Mouse (Mus musculus): Measurements from ENCODE around the gene 2010003K11Rik.

The 2010003K11Rik gene

GRCm38 (mm10) chr19:4496535-4497262 is 1.7 kb downstream of the 2010003K11Rik start:
- DNase-seq, result peak; percentile 69

DNA sequence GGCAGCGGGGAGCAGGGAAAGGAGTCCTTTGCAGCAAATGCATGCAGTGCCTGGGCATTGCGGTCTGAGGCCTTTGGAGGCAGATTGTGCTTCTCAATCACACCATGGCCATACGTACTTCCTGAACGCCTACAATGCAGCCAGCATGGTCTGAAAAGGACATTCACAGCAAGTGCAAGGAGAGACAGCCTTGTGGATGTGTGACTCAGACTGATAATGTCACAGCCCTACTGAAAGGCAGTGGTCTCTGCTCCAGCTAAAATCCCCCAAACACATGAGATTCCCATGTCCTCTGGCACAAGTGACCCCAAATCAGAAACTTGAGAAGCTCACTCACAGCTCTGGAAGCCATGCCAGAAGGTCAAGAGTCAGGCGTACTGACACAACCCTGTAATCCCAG is 2.6 kb downstream of the 2010003K11Rik start:
- DNase-seq, result no peak

- DNase-seq, result no peak
These were observed 3.7 kb downstream of the 2010003K11Rik start for GRCm38 (mm10) chr19:4494707-4495106.

DNA sequence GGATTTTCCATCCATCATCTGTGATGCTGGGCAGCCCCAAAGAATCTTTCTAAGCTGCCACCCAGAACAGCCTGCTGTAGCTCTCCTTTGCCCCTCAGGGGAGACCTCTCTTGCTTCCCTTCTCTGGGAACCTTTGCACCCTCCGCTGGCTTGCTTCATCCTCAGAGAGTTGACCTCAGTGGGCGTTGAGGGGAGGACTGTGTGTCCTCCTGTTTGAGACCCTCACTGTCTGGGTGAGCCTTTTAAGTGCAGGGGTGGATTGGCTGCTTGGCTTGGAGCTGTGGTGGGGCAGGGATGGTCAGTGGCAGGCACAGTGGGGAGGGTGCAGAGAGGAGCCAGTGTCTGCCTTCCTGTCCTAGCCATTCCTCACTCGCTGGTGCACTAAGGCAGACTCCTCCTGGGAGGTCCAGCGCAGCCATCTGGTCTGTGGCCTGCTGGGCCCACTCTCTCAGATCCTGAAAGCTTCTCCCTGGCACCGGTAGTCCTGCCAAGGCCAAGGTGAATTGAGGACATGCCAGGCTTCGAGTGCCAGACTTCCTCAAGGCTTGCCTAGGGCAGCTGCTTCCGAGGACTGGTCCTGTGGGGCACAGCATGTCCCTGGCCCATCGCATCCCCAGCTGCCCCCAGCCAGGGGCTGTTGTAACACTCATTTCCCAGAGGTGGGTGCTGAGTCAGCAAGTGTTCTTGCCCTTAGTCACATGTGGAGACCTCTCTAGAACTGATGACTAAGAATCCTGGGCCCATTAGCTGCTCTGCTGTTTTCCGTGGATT is 5.7 kb downstream of the 2010003K11Rik start:
- DNase-seq, result peak; percentile 98

GRCm38 (mm10) chr19:4491080-4491695 is 7.2 kb downstream of the 2010003K11Rik start:
- no peak for DNase-seq

GRCm38 (mm10) chr19:4487877-4488276 is 10.5 kb downstream of the 2010003K11Rik start:
- no peak for DNase-seq

- DNase-seq, result no peak
These were observed 13.4 kb downstream of the 2010003K11Rik start for GRCm38 (mm10) chr19:4485006-4485405.

DNA sequence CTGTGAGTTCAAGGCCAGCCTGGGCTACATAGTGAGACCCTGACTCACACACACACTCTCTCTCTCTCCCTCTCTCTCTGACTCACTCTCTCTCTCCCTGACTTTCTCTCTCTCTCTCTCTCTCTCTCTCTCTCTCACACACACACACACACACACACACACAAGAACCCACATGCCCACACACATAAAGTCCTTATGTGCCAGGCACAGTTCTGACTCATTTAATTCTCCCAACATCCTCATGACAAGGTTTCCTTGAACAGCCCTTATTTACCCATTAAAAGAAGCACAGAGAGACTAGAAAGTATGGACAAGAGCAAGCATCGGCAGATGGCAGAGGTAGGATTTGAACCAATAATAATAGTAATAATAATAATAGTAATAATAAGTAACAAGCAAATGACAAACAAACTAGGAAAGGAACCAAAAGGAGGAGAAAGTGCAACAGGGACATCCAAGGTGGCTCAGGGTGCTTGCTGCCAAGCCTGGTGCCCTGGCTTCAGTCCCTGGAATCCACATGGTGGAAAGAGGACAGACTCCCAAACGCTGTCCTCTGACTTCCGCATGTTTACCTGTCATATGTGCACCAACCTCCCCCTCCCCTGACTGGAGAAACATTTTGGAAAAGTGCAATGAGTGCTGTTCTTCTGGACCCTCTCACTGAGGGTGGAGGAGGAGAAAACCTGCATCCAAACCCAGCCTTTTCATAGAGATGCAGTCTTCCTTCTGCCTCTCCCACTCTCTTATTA is 16.1 kb downstream of the 2010003K11Rik start:
- DNase-seq, result peak; percentile 77

GRCm38 (mm10) chr19:4481326-4481725 is 17.1 kb downstream of the 2010003K11Rik start:
- peak; percentile 72 for DNase-seq

GRCm38 (mm10) chr19:4480041-4480440 is 18.3 kb downstream of the 2010003K11Rik start:
- DNase-seq, result peak; percentile 90

DNA sequence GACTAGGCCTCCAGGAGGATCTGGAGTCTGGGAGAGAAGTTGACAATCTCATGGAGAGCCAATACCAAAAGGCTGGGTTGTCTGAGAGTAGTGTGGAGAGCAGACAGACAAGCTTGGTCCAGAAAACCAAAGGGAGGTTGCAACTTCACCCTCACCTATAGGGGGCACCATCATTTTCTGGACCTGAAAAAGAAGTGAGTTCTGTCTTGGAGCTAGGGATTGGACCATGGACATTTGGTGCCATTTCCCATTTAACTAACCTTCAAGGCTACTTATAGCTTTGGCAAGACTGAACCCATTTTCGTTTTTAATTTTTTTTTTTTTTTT is 20.2 kb downstream of the 2010003K11Rik start:
- no peak for DNase-seq

GRCm38 (mm10) chr19:4477345-4478189 is 20.8 kb downstream of the 2010003K11Rik start, which contains the start of gene Syt12:
Gene Syt12 (minus strand): TSS chr19:4477447.
- peak; percentile 89 for DNase-seq

DNA sequence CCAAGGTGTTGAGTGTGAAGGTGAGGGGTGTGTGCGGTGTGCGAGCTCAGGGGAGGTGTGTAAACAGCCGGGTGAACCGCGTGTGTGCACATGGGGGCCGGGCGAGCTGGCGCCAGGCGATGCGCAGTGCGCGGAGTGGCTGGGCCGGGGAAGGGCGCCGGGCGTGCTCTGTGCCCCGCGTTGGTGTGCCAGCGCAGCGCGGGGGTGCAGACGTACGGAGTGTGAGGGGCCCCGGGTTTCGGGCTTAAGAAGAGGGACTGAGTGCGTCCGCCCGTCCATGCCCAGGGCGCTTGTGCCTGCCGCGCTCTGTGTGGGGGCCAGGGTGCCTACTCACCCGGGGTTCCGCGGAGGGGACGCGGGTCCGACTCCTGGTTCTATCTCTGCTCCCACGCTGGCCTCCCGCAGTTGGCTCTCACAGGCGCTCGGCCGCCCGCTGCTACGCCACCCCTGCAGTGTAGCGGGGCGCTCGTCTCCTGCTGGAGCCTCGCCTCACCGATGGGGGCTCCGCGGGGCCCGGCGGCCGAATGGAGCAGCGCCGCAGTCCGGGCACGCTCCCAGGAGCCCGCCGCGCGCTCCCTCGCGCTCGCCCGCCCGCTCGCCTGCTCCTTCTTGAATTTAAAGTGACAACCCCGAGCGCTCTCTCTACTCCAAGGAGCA is 21.7 kb downstream of the 2010003K11Rik start:
- DNase-seq, result peak; percentile 82

DNA sequence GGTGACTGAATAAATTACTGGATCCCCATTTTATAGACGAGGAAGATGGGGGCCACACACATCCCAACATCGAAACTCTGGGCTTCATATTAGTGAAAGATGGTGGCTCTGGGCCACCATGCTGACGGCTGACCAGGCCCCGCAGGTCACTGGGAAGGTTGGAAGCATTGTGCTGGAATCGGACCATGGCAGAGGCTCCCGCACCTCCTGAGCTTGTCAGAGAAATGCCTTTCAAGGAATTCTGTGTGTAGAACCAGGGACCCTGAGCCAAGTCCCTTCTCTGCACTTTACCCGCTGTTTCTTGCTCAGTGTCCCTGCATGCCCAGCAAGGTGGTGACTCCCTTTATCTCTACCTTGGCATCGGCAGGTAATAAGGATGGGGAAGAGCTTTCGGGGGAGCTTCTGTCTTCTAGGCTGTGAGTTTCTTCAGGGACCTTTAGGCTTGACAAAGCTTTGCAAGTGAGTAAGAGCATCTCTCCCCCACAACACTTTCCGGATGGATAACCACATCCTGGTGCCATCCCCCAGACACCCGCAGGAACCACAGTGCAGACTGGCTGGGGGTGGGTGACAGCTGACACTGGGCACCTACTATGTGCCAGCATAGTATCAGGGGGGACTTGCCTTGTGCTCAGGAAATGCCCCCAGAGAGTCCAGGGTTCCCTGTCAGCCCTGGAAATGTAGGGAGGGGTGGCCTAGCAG is 23.0 kb downstream of the 2010003K11Rik start:
- DNase-seq, result peak; percentile 61

- DNase-seq, result peak; percentile 49
These were observed 23.6 kb downstream of the 2010003K11Rik start for GRCm38 (mm10) chr19:4474739-4475138.

GRCm38 (mm10) chr19:4473549-4473948 is 24.8 kb downstream of the 2010003K11Rik start:
- DNase-seq, result peak; percentile 57

DNA sequence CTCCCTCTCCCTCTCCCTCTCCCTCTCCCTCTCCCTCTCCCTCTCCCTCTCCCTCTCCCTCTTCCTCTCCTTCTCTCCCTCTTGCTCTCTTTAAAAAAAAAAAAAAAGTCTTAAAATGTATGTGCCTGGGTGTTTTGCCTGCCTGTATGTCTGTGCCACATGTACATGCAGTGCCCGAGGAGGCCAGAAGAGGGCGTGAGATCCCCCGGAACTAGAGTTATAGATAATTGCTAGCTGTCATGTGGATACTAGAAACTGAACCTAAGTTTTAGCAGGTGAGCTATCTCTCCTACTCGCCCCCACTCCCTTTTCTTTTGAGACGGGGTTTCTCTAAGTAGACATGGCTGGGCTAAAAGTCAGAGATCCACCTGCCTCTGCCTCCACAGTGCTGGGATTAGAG is 30.0 kb downstream of the 2010003K11Rik start:
- peak; percentile 73 for DNase-seq

DNA sequence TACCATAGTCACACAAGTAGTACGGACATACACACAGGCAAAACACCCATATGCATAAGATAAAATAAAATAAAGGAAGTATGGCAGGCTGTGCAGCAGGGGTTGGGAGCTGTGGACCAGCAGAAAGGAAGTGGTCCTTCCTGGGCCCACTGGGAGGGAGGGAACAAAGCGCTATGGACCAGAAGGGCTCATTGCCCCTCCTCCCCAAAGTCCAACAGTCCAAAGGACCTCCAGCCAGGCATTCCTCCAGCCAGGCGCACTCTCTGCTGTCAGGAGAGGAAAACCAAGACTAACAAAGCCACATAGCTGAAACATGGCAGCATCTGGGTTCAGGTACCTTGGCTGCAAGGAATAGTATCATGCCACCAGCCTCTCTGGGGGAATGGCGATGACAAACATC is 33.7 kb downstream of the 2010003K11Rik start:
- no peak for DNase-seq

DNA sequence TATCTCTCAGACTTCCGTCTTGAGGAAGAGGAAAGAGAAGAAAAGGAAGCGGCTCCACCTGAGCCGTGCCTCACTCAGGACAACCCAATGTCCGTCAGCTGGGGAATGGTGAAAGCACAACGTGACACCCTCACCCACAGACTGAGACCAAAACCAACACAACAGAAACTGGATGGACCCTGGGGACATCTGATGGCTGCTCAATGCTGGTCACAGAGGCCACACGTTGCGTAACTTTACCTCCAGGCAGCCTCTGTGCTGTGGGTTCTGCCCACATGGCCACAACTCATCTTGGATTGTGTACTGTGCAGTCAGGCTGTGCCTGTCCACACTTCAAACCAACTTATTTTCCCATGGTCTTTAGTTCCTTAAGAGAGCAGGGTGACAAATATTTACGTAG is 36.4 kb downstream of the 2010003K11Rik start:
- no peak for DNase-seq

DNA sequence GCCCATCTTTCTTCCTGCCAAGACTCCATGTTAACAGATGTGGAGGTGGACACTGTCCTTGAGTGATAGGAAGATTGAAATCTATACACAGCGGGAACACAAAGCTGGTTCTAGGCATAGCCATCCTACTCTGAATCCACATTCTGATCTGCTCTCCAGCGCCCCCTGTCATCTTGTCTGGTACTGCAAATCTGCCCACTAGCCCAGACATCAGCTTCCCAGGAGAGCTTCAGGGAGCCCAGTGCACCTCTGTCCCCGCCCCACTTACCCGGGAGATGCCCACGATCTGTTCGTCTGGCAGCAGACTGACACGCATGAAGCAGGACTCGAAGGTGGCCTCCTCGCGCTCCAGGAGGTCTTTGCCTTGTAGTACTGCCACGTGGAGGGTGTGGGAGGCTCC is 42.2 kb downstream of the 2010003K11Rik start:
- peak; percentile 78 for DNase-seq
